Mouse (Mus musculus) frontal cortex, adult (tissue): ENCODE data around the gene Mmrn2.
A peak's percentile ranks its signal among the peaks of the same experiment; 100 is the strongest.
"Not testable (repeated sequence)": the region's sequence is repeated elsewhere in the genome, so short reads cannot be mapped to it uniquely, and the experiment has no call there.

Source experiments
- ATAC-seq: cut with Nextera tagmentation; 2 replicates; pipeline ENCODE4 v1.9.2; 2017; ENCODE audit warnings: mild to moderate bottlenecking, moderate library complexity, mixed read lengths; ENCODE audit not compliant: low TSS enrichment

Gene Mmrn2

GRCm38 (mm10) chr14:34402871-34403270, 27.6 kb downstream of the Mmrn2 start:
- no peak for ATAC-seq

DNA sequence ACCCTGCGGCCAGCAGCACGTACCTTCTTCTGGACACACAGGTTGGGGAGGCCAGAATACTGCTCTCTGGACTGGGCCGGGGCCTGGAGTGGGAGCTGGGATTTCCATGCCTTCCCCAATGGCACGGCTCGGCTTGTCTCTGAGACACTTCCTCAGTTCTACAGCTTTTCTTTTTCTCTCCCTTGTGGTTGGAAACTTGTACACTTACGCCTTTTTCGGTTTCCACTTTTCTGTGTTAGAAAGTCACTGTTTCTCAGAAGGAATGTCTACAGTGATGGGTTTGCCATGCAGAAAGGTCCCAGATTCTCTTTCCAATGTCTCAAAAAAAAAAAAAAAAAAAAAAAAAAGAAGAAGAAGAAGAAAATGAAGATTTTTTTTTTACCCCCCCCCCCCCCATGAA, 28.2 kb downstream of the Mmrn2 start:
- ATAC-seq, result no peak

GRCm38 (mm10) chr14:34410716-34411115, 35.5 kb downstream of the Mmrn2 start:
- no peak for ATAC-seq

DNA sequence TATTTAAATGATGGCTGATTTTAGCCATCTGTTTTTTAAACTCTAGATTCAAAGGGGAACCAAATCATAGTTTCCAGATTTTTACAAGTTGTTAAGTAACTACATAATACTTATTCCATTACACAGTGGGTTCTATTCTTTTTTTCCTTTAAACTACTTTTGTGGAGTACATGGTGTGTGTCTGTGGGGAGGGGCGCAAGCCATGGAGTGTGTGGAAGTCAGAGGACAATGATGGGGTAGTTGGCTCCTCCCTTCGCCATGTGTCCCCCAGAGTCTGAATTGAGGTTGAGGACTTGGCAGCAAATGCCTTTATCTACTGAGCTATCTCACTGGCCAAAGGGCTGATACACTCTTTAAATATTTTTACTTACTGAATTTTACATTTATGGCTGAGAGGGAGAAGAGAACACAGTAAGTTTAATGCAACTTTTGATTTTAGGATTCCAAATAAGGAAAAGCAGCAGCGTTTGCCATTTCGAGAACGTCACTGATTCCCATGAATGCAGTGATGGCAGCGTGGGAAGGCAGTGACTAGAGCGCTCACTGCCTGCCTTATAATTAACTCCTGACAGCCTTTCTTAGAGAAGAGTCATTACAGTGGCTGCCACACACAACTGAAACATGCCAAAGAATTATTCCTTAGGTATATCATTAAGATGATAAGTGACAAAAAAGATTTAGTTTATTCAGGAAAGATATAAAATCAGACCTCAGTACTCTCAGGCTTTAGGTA, 37.1 kb downstream of the Mmrn2 start:
- ATAC-seq, result peak; percentile 44; the same call in 1 of the 2 replicates

DNA sequence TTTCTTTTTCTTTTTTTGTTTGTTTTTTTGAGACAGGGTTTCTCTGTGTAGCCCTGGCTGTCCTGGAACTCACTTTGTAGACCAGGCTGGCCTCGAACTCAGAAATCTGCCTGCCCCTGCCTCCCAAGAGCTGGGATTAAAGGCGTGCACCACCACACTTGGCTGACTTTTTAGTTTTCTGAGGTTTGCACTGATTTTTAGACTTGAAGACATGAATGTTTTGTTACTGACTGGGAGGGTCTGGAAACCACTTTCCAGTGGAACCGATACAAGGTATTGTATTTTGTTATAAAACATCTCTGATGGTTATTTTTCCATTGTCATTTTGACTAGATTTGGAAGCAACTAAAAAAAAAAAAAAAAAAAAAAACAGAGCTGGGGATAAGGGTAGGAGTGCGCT, 41.7 kb downstream of the Mmrn2 start:
- ATAC-seq, result not testable (repeated sequence)

DNA sequence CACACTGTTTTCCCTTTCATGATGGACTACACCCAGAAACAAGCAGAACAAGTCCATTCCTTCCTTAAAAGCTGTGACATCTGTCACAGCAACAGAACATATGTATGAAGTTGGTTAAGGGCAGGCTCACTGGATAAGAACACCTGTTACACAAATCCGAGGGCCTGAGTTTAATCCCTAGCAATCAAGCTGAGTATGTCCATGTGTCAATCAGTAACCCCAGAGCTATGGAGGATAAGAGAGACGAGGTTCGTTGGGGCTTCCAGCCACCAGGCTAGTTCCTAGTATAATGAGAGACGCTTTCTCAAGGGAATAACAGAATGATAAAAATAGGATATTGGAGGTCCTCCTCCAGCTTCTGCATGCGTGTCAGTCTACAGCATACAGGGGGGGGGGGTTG, 42.2 kb downstream of the Mmrn2 start:
- ATAC-seq, result no peak

- no peak for ATAC-seq
These were observed 45.8 kb downstream of the Mmrn2 start for GRCm38 (mm10) chr14:34421078-34421477.

DNA sequence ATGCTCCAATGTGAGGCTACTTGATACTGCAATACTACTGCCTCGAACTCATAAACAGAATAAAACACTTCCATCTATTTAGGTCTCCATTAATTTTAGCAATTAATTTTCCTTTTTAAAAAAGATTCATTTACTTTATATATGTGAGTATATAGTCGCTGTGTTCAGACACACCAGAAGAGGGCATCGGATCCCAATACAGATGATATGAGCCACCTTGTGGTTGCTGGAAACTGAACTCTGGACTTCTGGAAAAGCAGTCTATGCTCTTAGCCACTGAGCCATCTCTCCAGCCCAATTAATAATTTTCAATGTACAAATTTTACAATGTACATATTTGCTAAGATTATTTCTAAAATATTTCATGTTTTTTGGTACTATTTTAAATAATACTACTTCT, 53.0 kb downstream of the Mmrn2 start:
- ATAC-seq, result no peak

- ATAC-seq, result no peak
These were observed 53.8 kb downstream of the Mmrn2 start for GRCm38 (mm10) chr14:34429069-34429468.

- ATAC-seq, result 0 out of 2 replicates have a peak, but pooled peaks have one; percentile 42
These were observed 65.3 kb downstream of the Mmrn2 start for GRCm38 (mm10) chr14:34440526-34441066.

- peak; percentile 53; the same call in 1 of the 2 replicates for ATAC-seq
These were observed 67.3 kb downstream of the Mmrn2 start for GRCm38 (mm10) chr14:34442531-34442930.

DNA sequence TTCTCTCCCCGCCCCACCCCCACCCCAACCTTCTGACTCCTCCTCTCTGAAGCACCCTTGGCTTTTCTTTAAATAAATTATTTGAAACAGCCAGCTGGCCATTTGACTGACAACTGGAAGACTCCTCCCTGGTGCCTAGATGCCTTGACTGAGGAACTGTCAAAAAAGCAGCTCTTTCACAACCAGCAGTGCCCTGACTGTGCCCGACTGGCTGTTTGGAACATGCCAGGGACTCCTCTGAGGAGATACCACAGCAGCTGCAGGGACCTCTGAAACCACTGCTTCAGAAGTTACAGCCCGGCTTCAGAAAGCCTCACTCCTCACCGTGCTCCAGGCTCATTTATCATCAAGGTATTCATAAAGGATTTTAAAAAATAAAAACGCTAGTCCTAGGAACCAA, 69.1 kb downstream of the Mmrn2 start:
- ATAC-seq, result no peak

DNA sequence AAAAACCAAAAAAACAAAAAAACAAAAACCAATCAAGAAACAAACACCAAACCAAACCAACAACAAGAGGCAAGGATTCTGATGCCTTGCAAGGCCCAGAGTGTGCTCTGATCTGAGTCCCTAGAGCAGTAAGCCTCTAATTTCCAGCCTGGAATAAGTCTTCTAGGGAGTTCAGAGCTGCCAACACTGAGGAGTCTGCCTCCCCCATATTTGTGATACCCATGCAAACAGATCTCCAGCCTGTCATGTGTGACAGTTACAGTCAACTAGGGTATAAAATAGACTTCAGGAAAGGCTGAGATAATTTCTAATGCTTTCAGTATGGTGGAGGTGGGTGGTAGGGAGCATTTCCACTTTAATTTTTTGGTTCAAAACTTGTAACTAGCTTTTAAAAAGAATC, 69.7 kb downstream of the Mmrn2 start:
- ATAC-seq, result peak; percentile 20; the same call in 1 of the 2 replicates

DNA sequence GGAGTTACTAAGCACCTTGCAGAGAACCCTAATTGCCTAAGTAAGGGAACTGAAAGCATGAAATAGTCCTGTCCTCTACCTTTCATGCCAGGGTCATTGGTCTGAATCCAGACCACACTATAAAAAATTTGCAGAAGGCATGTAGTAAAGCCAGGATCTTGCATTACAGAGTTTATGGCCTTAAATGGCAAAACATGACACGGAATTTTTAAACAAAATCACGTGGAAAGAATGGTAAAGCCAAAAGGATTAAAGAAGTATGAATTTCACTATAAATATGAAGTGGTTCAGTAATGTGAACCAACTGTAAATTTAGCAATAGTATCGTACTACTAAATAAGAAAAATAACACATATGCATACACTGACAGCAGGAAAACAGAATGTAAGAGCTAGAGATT, 70.1 kb downstream of the Mmrn2 start:
- no peak for ATAC-seq

DNA sequence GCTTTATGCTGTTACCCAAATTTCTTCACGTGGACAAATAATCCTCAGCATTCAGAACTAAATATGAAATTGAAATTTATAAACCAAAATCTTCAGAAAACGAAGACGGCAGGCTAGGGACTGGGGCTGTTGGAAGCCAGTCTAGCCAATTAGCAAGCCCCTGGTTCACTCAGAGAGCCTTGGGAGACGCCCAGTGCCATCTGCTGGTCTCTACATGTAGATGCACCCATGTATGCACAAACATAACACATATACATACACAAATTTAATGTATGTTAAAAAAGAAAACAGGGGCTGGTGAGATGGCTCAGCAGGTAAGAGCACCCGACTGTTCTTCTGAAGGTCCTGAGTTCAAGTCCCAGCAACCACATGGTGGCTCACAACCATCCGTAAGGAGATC, 71.4 kb downstream of the Mmrn2 start:
- ATAC-seq, result no peak

DNA sequence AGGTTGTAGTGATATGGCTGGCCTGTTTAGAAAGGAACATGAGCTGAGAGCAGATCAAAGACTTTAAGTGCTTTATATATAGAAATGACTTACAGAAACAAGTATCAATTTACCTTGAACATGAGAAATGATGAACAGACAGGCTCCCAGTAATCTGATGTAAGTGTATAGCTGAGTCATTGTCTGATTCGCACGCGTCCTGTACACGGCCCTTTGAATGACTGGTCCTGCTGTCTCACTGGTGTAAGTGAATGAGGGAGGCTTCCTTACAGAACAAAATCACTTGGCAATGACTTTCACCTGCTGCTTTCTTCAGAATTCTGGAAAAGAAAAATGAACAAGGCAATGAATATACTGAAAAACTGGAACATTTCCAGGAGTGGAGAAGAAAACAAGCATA, 72.4 kb downstream of the Mmrn2 start:
- peak; percentile 65 for ATAC-seq

DNA sequence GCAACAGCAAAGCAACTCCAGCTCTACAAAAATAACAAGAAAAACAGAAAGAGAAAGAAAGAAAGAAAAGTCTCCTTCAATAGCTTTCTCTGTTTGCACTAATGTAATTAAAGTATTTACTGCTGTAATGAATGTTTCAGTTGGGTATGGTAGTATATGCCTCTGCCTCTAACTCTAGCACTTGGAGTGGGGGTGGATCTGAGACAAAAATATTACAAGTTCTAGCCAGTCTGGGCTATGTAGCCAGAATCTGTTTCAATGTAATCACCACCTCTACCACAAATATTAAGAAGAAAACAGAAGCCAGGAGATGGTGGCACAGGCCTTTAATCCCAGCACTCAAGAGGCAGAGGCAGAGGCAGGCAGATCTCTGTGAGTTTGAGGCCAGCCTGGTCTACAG, 73.1 kb downstream of the Mmrn2 start:
- ATAC-seq, result peak; percentile 92

- ATAC-seq, result no peak
These were observed 74.5 kb downstream of the Mmrn2 start for GRCm38 (mm10) chr14:34449807-34450206.

DNA sequence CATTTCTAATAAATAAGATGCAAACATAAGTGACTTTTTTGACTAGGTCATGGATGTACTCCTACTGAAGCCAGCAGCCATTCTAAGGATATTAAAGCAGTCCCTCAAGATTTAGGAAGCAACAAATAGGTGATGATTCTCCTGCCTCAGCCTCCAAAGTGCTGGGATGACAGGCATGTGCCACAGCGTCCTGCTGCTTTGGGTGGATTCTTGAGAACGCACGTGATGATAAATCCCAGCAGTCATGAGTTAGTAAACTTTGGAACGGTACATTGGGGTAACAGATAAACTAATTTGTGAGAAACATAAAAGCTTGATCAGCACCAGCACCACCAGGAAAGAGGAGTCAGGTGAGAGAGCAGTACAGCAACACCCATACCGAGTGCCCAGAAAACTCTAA, 75.2 kb downstream of the Mmrn2 start:
- ATAC-seq, result no peak

- ATAC-seq, result no peak
These were observed 76.6 kb downstream of the Mmrn2 start for GRCm38 (mm10) chr14:34451872-34452271.

GRCm38 (mm10) chr14:34453648-34454047, 78.4 kb downstream of the Mmrn2 start:
- ATAC-seq, result no peak
